Mouse (Mus musculus) Patski (cell line): ENCODE data around the gene Ins2. TPM values are rescaled to one million over a fixed set of nuclear protein-coding genes. Genes with fewer than 3 reads are reported as not detected.

Source experiments
- ATAC-seq: fragments of 100-300 bp; one replicate; pipeline ENCODE4 v1.8.0; 2021
- CTCF ChIA-PET: fragments of 350-600 bp; sonication (Branson Sonifier 250); formaldehyde crosslinking; loops from one replicate; lab custom pipeline; 2022; ENCODE audit warnings: inconsistent platforms; lab: Charles Lee
- POLR2A ChIA-PET: fragments of 350-600 bp; sonication (Branson Sonifier 250); formaldehyde crosslinking; loops from one replicate; lab custom pipeline; 2022; ENCODE audit warnings: antibody characterized with exemption, inconsistent platforms; lab: Charles Lee
- DNase-seq: peaks from one replicate; pipeline ENCODE4 v3.0.0-alpha.2; 2011; ENCODE audit warnings: low read depth, low spot score
- H3K27me3 ChIP-seq: fragments of 371-371 bp; one replicate; pipeline ENCODE4 v1.5.1; 2021
- CTCF ChIP-seq: fragments of 100-300 bp; IDR thresholded peaks from one replicate; pipeline ENCODE4 v1.5.1; 2021
- in situ Hi-C: fragments of 300-500 bp; cut with MboI; formaldehyde crosslinking; loops from 3 replicates; pipeline ENCODE4 v1.11.1; 2018; ENCODE audit warnings: low pct_unique_long_range_greater_than_20kb, mixed read lengths
- polyA plus RNA-seq: library from polyadenylated mRNA; unstranded; gene quantifications from one replicate; pipeline ENCODE4 v1.2.3, GENCODE M21; 2021

Ins2 gene
- polyA plus RNA-seq, 1 experiment from 2014 or later = not detected

- H3K27me3 ChIP-seq = no peaks in the 10 kb centered on the region
- no peak for TF ChIP-seq CTCF
- in situ Hi-C loops = loop anchor here (5.0 kb wide), 2 partner anchors 236 to 341 kb away; partner anchors contain the start of gene Tnni2
- POLR2A ChIA-PET = no interaction called here
- ATAC-seq (no peak), DNase-seq (no peak)
- CTCF ChIA-PET = interaction anchor here (0.7 to 1.2 kb wide), 2 partner anchors 41 to 141 kb away, joined by 3 read pairs; no protein-coding TSS in a partner anchor
Observed at GRCm38 (mm10) chr7:142678611-142679010, 64.6 kb downstream of the Ins2 start.

DNA sequence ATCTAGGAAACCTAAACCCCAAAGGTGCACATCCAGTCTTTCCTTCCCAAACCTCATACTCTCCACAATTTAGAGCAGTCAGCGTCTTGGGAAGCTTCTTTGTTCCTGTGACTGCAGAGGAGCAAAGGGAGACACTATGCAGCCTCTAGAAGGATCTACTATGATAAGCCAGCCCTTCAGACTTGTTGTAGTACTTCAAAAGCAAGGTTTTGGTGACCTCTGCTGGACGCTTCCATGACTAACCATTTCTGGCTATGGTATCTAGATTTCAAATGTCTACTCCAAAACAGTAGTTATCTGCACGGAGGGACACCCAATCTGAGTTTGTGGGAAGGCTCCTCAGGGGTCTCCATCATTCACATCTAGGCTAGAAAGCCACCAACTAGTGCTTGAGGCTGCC, 67.5 kb downstream of the Ins2 start:
- CTCF ChIA-PET = interaction anchor here (1.2 to 1.8 kb wide), 4 partner anchors 66 to 359 kb away, joined by 3 to 5 read pairs (median 4); no protein-coding TSS in a partner anchor
- no peaks in the 10 kb centered on the region for H3K27me3 ChIP-seq
- POLR2A ChIA-PET = no interaction called here
- no peak for ATAC-seq
- DNase-seq = peak; percentile 13
- peak; percentile 56 for TF ChIP-seq CTCF
- in situ Hi-C loops = loop anchor here (5.0 kb wide), 2 partner anchors 233 to 338 kb away; partner anchors contain the start of gene Tnni2

GRCm38 (mm10) chr7:142675141-142675540, 68.0 kb downstream of the Ins2 start:
- DNase-seq (no peak), ATAC-seq (no peak)
- in situ Hi-C loops = loop anchor here (5.0 kb wide), 2 partner anchors 233 to 338 kb away; partner anchors contain the start of gene Tnni2
- ChIA-PET POLR2A (no interaction called here), CTCF (interaction anchor here (1.2 to 1.8 kb wide), 4 partner anchors 66 to 359 kb away, joined by 3 to 5 read pairs (median 4); no protein-coding TSS in a partner anchor)
- H3K27me3 ChIP-seq = no peaks in the 10 kb centered on the region
- no peak for TF ChIP-seq CTCF

DNA sequence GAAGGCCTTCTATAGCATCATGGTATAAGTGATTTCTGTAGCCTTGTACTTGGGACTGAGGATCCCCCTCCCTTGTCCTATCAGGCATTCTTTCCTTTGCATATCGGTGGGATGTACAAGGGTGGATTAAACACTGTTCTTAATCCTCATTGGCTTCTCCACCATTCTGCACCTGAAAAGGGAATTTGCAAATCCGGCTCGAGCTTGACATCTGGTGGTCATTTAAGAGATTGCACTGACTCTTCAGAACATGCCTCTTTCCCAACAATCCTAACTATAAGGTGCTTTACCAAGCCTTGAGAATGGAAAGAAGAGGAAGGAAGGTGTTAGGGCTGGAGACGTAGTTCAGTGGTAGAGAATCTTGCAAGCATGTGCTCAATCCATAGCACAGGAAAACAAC, 71.1 kb downstream of the Ins2 start:
- TF ChIP-seq CTCF = peak; percentile 62
- ATAC-seq = no peak
- CTCF ChIA-PET = interaction anchor here (1.1 to 2.6 kb wide), 3 partner anchors 16 to 338 kb away, joined by 3 to 6 read pairs (median 3); no protein-coding TSS in a partner anchor
- no peaks in the 10 kb centered on the region for H3K27me3 ChIP-seq
- in situ Hi-C loops = loop anchor here (5.0 kb wide), 1 partner anchor 130 kb away; no protein-coding TSS in a partner anchor
- POLR2A ChIA-PET = interaction anchor here (0.7 kb wide), 1 partner anchor 110 kb away, joined by 5 read pairs; no protein-coding TSS in a partner anchor
- peak; percentile 2 for DNase-seq

DNA sequence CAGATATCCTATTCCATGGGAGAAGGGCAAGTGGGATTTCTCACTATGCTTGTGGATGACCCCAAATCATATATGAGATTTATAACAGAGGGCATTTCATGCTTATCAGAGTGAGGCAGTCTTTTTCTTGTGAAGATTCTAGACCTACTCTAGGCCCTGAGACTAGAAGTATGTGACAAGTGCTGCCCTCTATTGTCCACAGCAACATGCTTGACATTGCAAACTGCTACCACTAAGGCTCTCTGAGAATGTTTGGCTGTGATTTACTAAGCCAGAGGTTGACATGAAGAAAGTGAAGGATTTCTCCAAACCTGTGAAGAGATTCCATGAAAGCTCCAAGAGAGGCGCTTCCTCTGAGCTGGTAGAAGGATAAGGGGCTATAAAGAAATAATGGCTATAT, 72.1 kb downstream of the Ins2 start:
- no peak for TF ChIP-seq CTCF
- no peaks in the 10 kb centered on the region for H3K27me3 ChIP-seq
- no peak for DNase-seq
- in situ Hi-C loops = loop anchor here (5.0 kb wide), 1 partner anchor 129 kb away; no protein-coding TSS in a partner anchor
- CTCF ChIA-PET = no interaction called here
- ATAC-seq = no peak
- POLR2A ChIA-PET = no interaction called here

GRCm38 (mm10) chr7:142669751-142670625, 73.2 kb downstream of the Ins2 start, which contains the start of gene Gm49394:
Gm49394 (minus strand) TSS chr7:142669942.
- ChIA-PET CTCF (no interaction called here), POLR2A (no interaction called here)
- ATAC-seq = no peak
- in situ Hi-C loops = loop anchor here (5.0 kb wide), 1 partner anchor 128 kb away; no protein-coding TSS in a partner anchor
- H3K27me3 ChIP-seq = no peaks in the 10 kb centered on the region
- TF ChIP-seq CTCF = no peak
- DNase-seq = no peak

- DNase-seq = no peak
- no peak for ATAC-seq
- CTCF ChIA-PET = no interaction called here
- POLR2A ChIA-PET = no interaction called here
- peaks cover 5% of the 10 kb centered on the region for H3K27me3 ChIP-seq
- in situ Hi-C loops = no loop called here
- TF ChIP-seq CTCF = no peak
Observed at GRCm38 (mm10) chr7:142668328-142668727, 74.9 kb downstream of the Ins2 start.

GRCm38 (mm10) chr7:142667521-142667920, 75.7 kb downstream of the Ins2 start:
- POLR2A ChIA-PET = no interaction called here
- CTCF ChIA-PET = interaction anchor here (0.7 kb wide), 1 partner anchor 324 kb away, joined by 3 read pairs; no protein-coding TSS in a partner anchor
- in situ Hi-C loops = no loop called here
- ATAC-seq (no peak), DNase-seq (no peak)
- peaks cover 12% of the 10 kb centered on the region for H3K27me3 ChIP-seq
- no peak for TF ChIP-seq CTCF

GRCm38 (mm10) chr7:142666659-142667058, 76.5 kb downstream of the Ins2 start, which contains the start of gene Igf2:
Igf2 (minus strand) TSS chr7:142666816.
- no peak for TF ChIP-seq CTCF

DNA sequence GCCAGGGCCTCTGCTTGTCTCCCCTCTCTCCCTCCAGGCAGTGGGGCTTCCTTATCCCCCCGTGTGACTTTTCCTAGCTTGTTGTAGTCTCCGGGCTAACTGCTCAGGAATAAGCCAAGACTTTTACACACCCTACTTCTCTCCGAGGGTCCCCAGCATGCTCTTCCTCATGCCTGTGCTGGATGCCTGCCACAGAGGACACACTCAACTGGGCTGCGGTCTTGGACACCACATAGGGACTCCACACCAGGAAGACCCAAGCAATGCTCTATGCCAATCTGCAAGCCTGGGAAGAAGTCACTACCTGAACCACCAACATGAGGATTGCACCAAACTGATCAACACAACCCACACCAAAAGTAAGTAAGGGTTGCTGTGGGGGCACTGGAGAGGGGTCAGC, 77.1 kb downstream of the Ins2 start:
- in situ Hi-C loops = no loop called here
- TF ChIP-seq CTCF = no peak
- peaks cover 24% of the 10 kb centered on the region for H3K27me3 ChIP-seq
- ATAC-seq = no peak
- ChIA-PET CTCF (no interaction called here), POLR2A (no interaction called here)
- DNase-seq = no peak

More at GRCm38 (mm10) chr7:142666659-142667058, 76.5 kb downstream of the Ins2 start, which contains the start of gene Igf2:
- peaks cover 18% of the 10 kb centered on the region for H3K27me3 ChIP-seq
- CTCF ChIA-PET = no interaction called here
- POLR2A ChIA-PET = no interaction called here
- DNase-seq (no peak), ATAC-seq (no peak)
- in situ Hi-C loops = no loop called here
